Mouse (Mus musculus) c-Kit-positive CD71-positive TER-119-negative erythroid progenitor cells, embryonic 14.5 days (primary cell): Measurements from ENCODE around the gene Dbndd2.

Experiments used
- DNase-seq: peaks from one replicate; pipeline ENCODE4 v3.0.0-alpha.2; 2013; ENCODE audit warnings: low read depth

Dbndd2 gene

GRCm38 (mm10) chr2:164485681-164486257, at the start of gene Dbndd2:
Gene Dbndd2, plus strand, starts transcription at chr2:164486106.
- DNase-seq: no peak

- no peak for DNase-seq
Measured at GRCm38 (mm10) chr2:164436215-164436913, 49.5 kb upstream of the Dbndd2 start.

GRCm38 (mm10) chr2:164436961-164437360, 48.9 kb upstream of the Dbndd2 start:
- DNase-seq: no peak

- no peak for DNase-seq
Measured at GRCm38 (mm10) chr2:164437710-164438109, 48.2 kb upstream of the Dbndd2 start.

GRCm38 (mm10) chr2:164438257-164438656, 47.6 kb upstream of the Dbndd2 start:
- DNase-seq: no peak

- no peak for DNase-seq
Measured at GRCm38 (mm10) chr2:164439001-164439421, 46.9 kb upstream of the Dbndd2 start.

- DNase-seq: no peak
Measured at GRCm38 (mm10) chr2:164440314-164440713, 45.6 kb upstream of the Dbndd2 start.

- DNase-seq: no peak
Measured at GRCm38 (mm10) chr2:164441155-164441554, 44.8 kb upstream of the Dbndd2 start.

- no peak for DNase-seq
Measured at GRCm38 (mm10) chr2:164441731-164442130, 44.2 kb upstream of the Dbndd2 start.

- no peak for DNase-seq
Measured at GRCm38 (mm10) chr2:164442315-164443050, 43.4 kb upstream of the Dbndd2 start.

GRCm38 (mm10) chr2:164443051-164443437, 42.9 kb upstream of the Dbndd2 start:
- no peak for DNase-seq

- no peak for DNase-seq
Measured at GRCm38 (mm10) chr2:164443460-164444000, 42.4 kb upstream of the Dbndd2 start, which contains the start of gene Sdc4. Gene Sdc4, minus strand, starts transcription at chr2:164443887.

GRCm38 (mm10) chr2:164444701-164445100, 41.2 kb upstream of the Dbndd2 start:
- DNase-seq: no peak

- DNase-seq: no peak
Measured at GRCm38 (mm10) chr2:164445399-164446085, 40.4 kb upstream of the Dbndd2 start.

- no peak for DNase-seq
Measured at GRCm38 (mm10) chr2:164446086-164446469, 39.8 kb upstream of the Dbndd2 start.

- no peak for DNase-seq
Measured at GRCm38 (mm10) chr2:164448140-164448539, 37.8 kb upstream of the Dbndd2 start.

- no peak for DNase-seq
Measured at GRCm38 (mm10) chr2:164448921-164449320, 37.0 kb upstream of the Dbndd2 start.

- DNase-seq: no peak
Measured at GRCm38 (mm10) chr2:164449341-164450042, 36.4 kb upstream of the Dbndd2 start.

GRCm38 (mm10) chr2:164452000-164452676, 33.8 kb upstream of the Dbndd2 start:
- DNase-seq: no peak

- no peak for DNase-seq
Measured at GRCm38 (mm10) chr2:164453047-164453757, 32.7 kb upstream of the Dbndd2 start.
